Mouse (Mus musculus) kidney, adult 9 months (tissue): ENCODE data around the gene Eif2d.

Experiments used
- DNase-seq: peaks from one replicate; pipeline ENCODE4 v3.0.0; 2022

Gene Eif2d

GRCm38 (mm10) chr1:131218933-131219332 is 66.0 kb downstream of the Eif2d start:
- DNase-seq, result no peak

- DNase-seq, result no peak
Measured at GRCm38 (mm10) chr1:131221822-131222590, 69.0 kb downstream of the Eif2d start.

DNA sequence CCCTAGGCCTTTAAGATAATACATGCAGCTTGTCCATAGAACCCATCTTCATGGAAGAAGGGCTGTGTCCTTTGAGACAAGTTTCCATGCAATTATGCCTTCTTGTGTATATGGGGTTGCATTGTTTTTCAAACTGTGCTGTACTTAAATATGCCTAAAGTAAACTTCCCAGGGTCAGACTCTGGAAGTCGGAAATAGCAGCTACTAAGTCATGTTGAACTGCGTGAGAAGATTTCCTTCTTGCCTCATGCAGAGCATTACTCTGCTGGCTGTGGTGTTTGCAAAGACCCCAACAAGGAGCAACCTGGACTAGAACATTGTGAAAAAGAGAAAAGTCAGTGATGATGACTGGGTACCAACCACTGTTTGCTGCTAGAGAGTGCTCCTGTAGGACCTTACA is 70.4 kb downstream of the Eif2d start:
- no peak for DNase-seq

GRCm38 (mm10) chr1:131224848-131225471 is 72.0 kb downstream of the Eif2d start:
- DNase-seq, result peak; percentile 37

GRCm38 (mm10) chr1:131228225-131228624 is 75.2 kb downstream of the Eif2d start:
- DNase-seq, result no peak

GRCm38 (mm10) chr1:131228659-131229058 is 75.7 kb downstream of the Eif2d start:
- no peak for DNase-seq

GRCm38 (mm10) chr1:131233527-131233926 is 80.5 kb downstream of the Eif2d start:
- DNase-seq, result no peak

DNA sequence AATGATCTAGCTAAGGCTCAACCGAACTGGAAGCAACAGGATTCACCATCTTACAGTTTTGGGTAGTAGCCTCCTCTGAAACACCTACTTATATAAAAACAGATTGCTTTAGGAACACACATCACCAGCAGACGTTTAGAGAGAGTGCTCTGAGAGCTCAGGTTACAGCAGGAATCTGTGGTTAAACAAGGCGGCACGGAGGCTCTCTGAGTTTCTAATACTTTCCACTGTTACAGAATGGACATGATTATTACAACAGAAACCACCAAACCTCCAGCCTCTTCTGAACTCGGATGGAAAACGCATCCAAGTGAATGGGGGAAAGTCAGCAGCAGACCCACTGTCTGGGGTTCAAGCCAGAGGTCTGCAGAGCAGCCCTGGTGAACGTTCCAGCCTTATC is 83.1 kb downstream of the Eif2d start:
- DNase-seq, result no peak
